Mouse (Mus musculus): ENCODE results near the gene Fkbp1b.
"Not testable (repeated sequence)": the region's sequence is repeated elsewhere in the genome, so short reads cannot be mapped to it uniquely, and the experiment has no call there.

The Fkbp1b gene

GRCm38 (mm10) chr12:4841392-4841887 lies at the start of gene Fkbp1b:
Fkbp1b (minus strand) TSS chr12:4841591.
- peak; percentile 55 for DNase-seq

GRCm38 (mm10) chr12:4889891-4890290 lies 48.5 kb upstream of the Fkbp1b start:
- DNase-seq, result no peak

GRCm38 (mm10) chr12:4889251-4889650 lies 47.9 kb upstream of the Fkbp1b start:
- DNase-seq, result no peak

GRCm38 (mm10) chr12:4888739-4889138 lies 47.3 kb upstream of the Fkbp1b start:
- DNase-seq, result no peak

DNA sequence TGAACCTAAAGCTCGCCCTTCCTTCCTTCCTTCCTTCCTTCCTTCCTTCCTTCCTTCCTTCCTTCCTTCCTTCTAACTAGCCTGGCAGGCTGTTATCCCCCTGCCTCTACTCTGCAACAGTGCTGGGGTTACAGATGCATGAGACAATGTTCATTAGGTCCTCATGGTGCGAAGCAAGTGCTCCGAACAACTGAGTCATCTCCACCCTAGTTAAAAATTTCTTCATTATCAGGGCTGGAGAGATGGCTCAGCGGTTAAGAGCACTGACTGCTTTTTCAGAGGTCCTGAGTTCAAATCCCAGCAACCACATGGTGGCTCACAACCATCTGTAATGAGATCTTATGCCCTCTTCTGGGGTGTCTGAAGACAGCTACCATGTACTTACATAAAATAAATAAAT lies 45.2 kb upstream of the Fkbp1b start:
- not testable (repeated sequence) for DNase-seq

GRCm38 (mm10) chr12:4885062-4885461 lies 43.7 kb upstream of the Fkbp1b start:
- no peak for DNase-seq

GRCm38 (mm10) chr12:4882086-4882485 lies 40.7 kb upstream of the Fkbp1b start:
- no peak for DNase-seq

DNA sequence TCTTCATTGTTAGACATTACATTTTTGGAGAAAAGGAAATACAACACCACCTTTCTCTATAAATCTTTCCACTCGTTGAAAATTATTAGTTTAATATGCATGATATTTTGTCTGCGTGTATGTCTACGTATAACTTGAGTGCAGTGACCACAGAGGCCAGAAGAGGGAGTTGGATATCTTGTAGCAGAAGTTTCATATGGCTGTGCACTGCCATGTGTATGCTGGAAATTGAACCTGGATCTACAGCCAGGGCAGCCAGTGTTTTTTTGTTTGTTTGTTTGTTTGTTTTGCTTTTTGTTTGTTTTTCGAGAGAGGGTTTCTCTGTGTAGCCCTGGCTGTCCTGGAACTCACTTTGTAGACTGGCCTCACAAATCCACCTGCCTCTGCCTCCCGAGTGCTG lies 37.7 kb upstream of the Fkbp1b start:
- no peak for DNase-seq

GRCm38 (mm10) chr12:4878296-4878783 lies 36.9 kb upstream of the Fkbp1b start:
- DNase-seq, result no peak

DNA sequence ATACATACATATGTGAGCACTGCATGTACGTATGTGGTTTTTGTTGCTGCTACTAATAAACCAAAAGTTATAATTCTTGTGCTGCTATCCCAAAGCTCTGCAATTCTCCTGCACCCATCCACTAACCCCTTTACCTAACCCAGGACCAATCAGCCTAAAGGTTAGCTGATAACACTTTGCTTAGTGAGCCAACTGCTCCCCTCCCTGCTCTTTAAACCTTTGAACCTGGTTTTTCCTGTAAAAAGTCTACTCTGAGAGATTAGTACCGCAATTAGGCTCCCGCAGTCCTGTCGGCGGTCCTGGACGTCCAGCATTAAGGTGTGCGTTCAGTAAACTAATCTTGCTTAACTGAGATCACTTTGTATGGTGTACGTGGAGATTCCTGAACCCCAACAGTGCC lies 34.2 kb upstream of the Fkbp1b start:
- no peak for DNase-seq

GRCm38 (mm10) chr12:4874161-4874927 lies 33.0 kb upstream of the Fkbp1b start, which contains the start of gene Mfsd2b:
Mfsd2b (minus strand) TSS chr12:4874359.
- DNase-seq, result peak; percentile 79

- no peak for DNase-seq
Observed at GRCm38 (mm10) chr12:4873531-4873930, 32.1 kb upstream of the Fkbp1b start.

DNA sequence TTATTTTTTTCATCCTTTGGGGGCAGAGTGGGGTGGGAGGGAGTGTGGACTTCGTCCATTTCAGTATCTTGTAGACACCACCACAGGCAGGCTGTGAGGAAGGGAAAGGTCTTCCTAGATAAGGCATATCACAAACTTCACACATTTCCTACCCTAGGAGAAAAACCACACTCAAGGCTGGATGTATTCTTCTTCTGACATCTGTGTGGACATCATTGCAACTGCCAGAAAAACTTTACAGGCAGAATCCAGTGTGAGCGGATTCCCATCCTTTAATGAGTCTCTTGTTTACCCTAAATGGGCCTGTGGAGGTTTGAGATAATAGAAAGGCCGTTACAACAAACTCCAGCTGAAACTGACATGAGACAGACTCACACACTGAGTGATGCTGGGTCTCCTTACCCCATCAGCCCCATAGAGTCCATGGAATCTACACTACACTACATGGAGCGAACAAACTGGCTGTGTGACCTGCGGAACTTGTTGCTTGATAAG lies 31.6 kb upstream of the Fkbp1b start:
- DNase-seq, result no peak

DNA sequence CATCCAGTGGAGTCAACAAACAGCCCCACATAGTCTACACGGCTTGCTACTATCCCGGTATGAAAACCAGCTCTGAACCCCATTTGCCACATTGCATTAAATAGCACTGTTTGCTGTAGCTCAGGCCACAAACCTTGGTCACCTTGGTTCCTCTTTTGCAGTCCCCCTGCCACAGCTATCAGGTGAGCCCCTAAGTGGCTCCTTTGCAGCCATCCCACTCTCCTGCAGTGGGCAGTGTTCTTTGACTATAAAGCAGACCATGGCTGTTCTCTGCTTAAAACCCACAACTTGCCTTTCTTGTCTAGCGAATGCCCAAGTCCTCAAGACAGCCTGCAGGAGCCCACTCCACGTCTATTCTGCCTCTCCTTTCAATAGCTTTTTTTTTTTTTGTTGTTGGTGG lies 30.9 kb upstream of the Fkbp1b start:
- no peak for DNase-seq

GRCm38 (mm10) chr12:4871260-4871659 lies 29.9 kb upstream of the Fkbp1b start:
- no peak for DNase-seq

GRCm38 (mm10) chr12:4868924-4869323 lies 27.5 kb upstream of the Fkbp1b start:
- DNase-seq, result no peak

GRCm38 (mm10) chr12:4864338-4864690 lies 22.9 kb upstream of the Fkbp1b start:
- no peak for DNase-seq

- no peak for DNase-seq
Observed at GRCm38 (mm10) chr12:4863654-4864337, 22.4 kb upstream of the Fkbp1b start.

GRCm38 (mm10) chr12:4862672-4863071 lies 21.3 kb upstream of the Fkbp1b start:
- DNase-seq, result no peak

DNA sequence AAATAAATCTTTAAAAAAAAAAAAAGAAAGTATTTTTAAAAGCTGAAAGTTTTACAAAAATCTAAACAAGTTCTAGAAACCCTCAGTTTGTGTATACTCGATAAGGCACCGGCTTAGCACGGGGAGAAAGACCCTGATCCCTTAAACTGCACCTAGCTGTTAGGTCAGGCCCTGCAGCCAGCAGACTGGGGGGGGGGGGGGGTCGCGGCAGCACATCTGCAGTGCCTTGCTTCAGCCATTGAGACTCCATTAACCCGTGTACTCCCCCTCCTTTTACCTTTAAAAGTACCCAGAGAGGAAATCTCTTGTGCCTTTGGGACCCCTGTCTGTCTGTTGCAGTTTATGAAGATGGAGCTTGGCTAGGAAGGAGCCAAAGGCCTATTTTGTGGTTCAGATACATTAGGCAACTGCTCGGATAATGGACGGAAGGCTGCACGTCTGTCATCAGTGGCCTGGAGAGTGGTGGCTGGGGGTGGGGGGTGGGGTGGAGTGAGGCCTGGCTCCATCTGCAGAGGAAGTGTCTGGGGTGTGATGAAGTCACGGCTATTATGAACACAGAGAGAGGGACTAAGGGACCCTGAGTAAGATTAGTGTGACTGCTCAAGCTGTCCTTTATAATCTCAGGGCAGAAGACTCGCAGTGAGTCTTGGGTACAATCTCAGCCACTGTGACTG lies 18.0 kb upstream of the Fkbp1b start:
- no peak for DNase-seq

DNA sequence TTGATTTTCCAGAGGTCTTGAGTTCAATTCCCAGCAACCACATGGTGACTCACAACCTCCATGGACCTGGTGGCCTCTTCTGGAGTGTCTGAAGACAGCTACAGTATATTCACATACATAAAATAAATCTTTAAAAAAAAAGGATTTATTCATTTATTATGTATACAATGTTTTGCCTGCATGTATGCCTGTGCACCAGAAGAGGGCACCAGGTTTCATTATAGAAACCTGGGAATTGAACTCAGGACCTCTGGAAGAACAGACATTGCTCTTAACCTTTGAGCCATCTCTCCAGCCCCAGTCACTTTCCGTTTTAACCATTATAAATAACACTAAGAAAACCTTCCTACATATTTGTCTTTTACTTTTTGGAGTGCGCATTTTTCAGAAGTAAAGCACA lies 15.4 kb upstream of the Fkbp1b start:
- DNase-seq, result no peak

- DNase-seq, result no peak
Observed at GRCm38 (mm10) chr12:4856160-4856559, 14.8 kb upstream of the Fkbp1b start.

DNA sequence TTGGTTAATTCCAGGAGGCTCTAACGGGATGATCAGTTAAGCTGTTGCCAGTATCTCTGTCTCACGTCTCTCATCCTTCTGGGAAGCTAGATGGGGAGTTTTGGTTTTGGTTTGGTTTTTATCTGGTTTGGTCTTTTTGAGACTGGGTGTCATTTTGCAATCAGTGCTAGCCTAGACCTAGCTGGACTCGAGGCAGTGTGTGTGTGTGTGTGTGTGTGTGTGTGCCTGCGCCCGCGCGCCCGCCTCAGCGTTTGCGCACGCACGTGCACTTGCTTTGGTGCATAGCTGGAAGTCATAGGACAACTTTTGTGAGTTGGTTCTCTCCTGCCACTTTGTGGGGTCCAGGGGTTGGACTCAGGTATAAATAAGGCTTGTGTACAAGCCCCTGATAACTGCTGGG lies 2.4 kb upstream of the Fkbp1b start:
- DNase-seq, result peak; percentile 41

All from lung, postnatal 14 days (tissue).